Mouse (Mus musculus) G1E (cell line): Measurements from ENCODE around the gene Tbc1d9b.

Experiments used
- CTCF ChIP-seq: IDR thresholded peaks from 2 replicates; pipeline ENCODE4 v1.5.1; 2012; ENCODE audit warnings: low read depth, low read length, inconsistent platforms, mixed read lengths
- GATA1 ChIP-seq: IDR thresholded peaks from 2 replicates; pipeline ENCODE4 v1.6.1; 2012; ENCODE audit warnings: borderline replicate concordance, low read length, inconsistent platforms, mixed read lengths
- GATA2 ChIP-seq: IDR thresholded peaks from 2 replicates; pipeline ENCODE4 v1.6.1; 2012; ENCODE audit warnings: low read depth, low read length, inconsistent platforms, borderline replicate concordance

GRCm38 (mm10) chr11:50182702-50183101, 51.5 kb downstream of the Tbc1d9b start:
- TF ChIP-seq GATA1 (no peak), CTCF (no peak), GATA2 (no peak)
